Mouse (Mus musculus) hindbrain, embryonic 11.5 days (tissue): ENCODE measurements around the gene Rrbp1. TPM values are rescaled to one million over a fixed set of nuclear protein-coding genes. Genes with fewer than 3 reads are reported as not detected.

Source experiments
- ATAC-seq: fragments of 200-750 bp; cut with Nextera tagmentation; 2 replicates; pipeline ENCODE4 v1.8.0; 2017; ENCODE audit warnings: mild to moderate bottlenecking, moderate TSS enrichment, moderate library complexity; ENCODE audit not compliant: low FRiP score
- DNase-seq: peaks from one replicate; pipeline ENCODE4 v3.0.0-alpha.2; 2015; ENCODE audit warnings: low spot score
- H3K27ac ChIP-seq: fragments of 300-500 bp; sonication (generic); 2 replicates; pipeline ENCODE4 v1.5.1; 2014; ENCODE audit warnings: mild to moderate bottlenecking, low read depth, low read length
- H3K27me3 ChIP-seq: fragments of 300-500 bp; sonication (generic); 2 replicates; pipeline ENCODE4 v1.6.1; 2014; ENCODE audit warnings: mild to moderate bottlenecking, low read length, moderate library complexity, mixed read lengths; ENCODE audit not compliant: control insufficient read depth, insufficient read depth
- H3K36me3 ChIP-seq: fragments of 300-500 bp; sonication (generic); 2 replicates; pipeline ENCODE4 v1.6.1; 2014; ENCODE audit warnings: mild to moderate bottlenecking, low read length, moderate library complexity, mixed read lengths; ENCODE audit not compliant: control insufficient read depth, insufficient read depth
- H3K4me1 ChIP-seq: fragments of 300-500 bp; sonication (generic); replicated peaks from 2 replicates; pipeline ENCODE4 v1.6.1; 2014; ENCODE audit warnings: low read length, mixed read lengths; ENCODE audit not compliant: control insufficient read depth, insufficient read depth
- H3K4me2 ChIP-seq: fragments of 300-500 bp; sonication (generic); replicated peaks from 2 replicates; pipeline ENCODE4 v1.6.1; 2014; ENCODE audit warnings: mild to moderate bottlenecking, low read depth, low read length
- H3K4me3 ChIP-seq: fragments of 300-500 bp; sonication (generic); 2 replicates; pipeline ENCODE4 v1.5.1; 2014; ENCODE audit warnings: low read depth, low read length
- H3K9ac ChIP-seq: fragments of 300-500 bp; sonication (generic); 2 replicates; pipeline ENCODE4 v1.6.1; 2014; ENCODE audit warnings: low read depth, low read length
- H3K9me3 ChIP-seq: fragments of 300-500 bp; sonication (generic); 2 replicates; pipeline ENCODE4 v1.6.1; 2016; ENCODE audit warnings: low read length; ENCODE audit not compliant: control insufficient read depth
- WGBS: fragments of 180-500 bp; shearing (Covaris S2); extraction: QIAGEN DNeasy Blood & Tissue Kit; methylation state at CpG from one replicate; pipeline ENCODE4 v1.1.7; 2014; 5-methylcytosine and 5-hydroxymethylcytosine counted together
- polyA plus RNA-seq: library from polyadenylated mRNA; unstranded; fragments of >200 nt; fragmentation: Nextera tagmentation; extraction: Ambion mirVana; gene quantifications from 2 replicates; pipeline ENCODE4 v1.2.1, GENCODE M21; 2014

Gene Rrbp1
- polyA plus RNA-seq, 1 experiment from 2014 or later: 63.9 TPM

DNA sequence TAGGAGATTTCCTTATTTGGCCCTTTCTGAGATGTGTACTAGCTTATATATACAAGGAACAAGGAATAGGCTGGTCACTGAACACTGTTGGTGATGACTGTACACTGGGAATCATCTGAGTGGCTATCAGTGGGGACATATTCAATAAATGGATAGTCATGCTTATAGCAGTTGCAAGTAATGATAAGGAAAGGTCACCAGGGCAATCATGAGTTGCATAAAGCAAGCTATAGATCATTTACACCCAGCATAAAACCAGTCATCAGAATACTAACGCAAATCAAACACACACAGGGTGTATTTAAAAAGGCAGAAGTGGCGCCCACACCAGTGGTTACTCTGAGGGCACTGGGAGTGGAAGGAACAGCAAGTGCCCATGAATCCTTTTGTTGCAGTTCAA, 98.9 kb downstream of the Rrbp1 start:
- H3K27ac ChIP-seq: no peak overlapping the region
- no peak for DNase-seq
- no peaks in the 10 kb centered on the region for H3K9me3 ChIP-seq
- H3K4me2 ChIP-seq: no peak overlapping the region
- H3K27me3 ChIP-seq: no peaks in the 10 kb centered on the region
- H3K36me3 ChIP-seq: no peaks in the 10 kb centered on the region
- no peak overlapping the region for H3K9ac ChIP-seq
- no peak overlapping the region for H3K4me3 ChIP-seq
- no peaks in the 10 kb centered on the region for H3K4me1 ChIP-seq
- no peak for ATAC-seq
- WGBS: 84% methylated on average over 2 of the region's 2 CpGs

DNA sequence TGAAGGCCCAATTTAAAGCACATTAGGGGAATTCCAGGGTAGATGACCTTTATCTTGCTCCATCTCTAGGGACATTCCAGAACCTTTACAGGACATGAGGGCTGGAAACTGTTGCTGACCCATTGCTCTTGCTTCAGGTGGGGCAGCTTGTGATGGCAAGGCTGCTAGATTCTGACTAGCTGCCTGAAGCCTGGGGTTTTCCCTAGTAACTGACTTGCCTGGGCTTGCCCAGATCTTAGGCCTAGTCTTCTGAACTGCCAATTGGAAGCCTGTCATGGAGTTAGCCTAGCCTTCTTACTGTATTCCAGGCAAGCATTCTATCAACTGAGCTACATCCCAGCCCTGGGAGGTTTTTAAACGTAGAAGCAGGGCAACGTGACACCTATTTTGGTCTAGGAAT, 101.8 kb downstream of the Rrbp1 start:
- DNase-seq (no peak), ATAC-seq (no peak)
- 88% methylated on average over 2 of the region's 2 CpGs for WGBS
- H3K9ac ChIP-seq: no peak overlapping the region
- no peak overlapping the region for H3K27ac ChIP-seq
- H3K27me3 ChIP-seq: no peaks in the 10 kb centered on the region
- no peak overlapping the region for H3K4me3 ChIP-seq
- no peaks in the 10 kb centered on the region for H3K4me1 ChIP-seq
- H3K4me2 ChIP-seq: no peak overlapping the region
- no peaks in the 10 kb centered on the region for H3K9me3 ChIP-seq
- H3K36me3 ChIP-seq: no peaks in the 10 kb centered on the region

GRCm38 (mm10) chr2:143904896-143905295, 106.2 kb downstream of the Rrbp1 start:
- no peak overlapping the region for H3K27ac ChIP-seq
- no peaks in the 10 kb centered on the region for H3K27me3 ChIP-seq
- no peak overlapping the region for H3K9ac ChIP-seq
- H3K4me3 ChIP-seq: no peak overlapping the region
- no peaks in the 10 kb centered on the region for H3K9me3 ChIP-seq
- H3K36me3 ChIP-seq: no peaks in the 10 kb centered on the region
- H3K4me2 ChIP-seq: no peak overlapping the region
- no peaks in the 10 kb centered on the region for H3K4me1 ChIP-seq
- DNase-seq (no peak), ATAC-seq (no peak)
- WGBS: 87% methylated on average over 5 of the region's 5 CpGs

DNA sequence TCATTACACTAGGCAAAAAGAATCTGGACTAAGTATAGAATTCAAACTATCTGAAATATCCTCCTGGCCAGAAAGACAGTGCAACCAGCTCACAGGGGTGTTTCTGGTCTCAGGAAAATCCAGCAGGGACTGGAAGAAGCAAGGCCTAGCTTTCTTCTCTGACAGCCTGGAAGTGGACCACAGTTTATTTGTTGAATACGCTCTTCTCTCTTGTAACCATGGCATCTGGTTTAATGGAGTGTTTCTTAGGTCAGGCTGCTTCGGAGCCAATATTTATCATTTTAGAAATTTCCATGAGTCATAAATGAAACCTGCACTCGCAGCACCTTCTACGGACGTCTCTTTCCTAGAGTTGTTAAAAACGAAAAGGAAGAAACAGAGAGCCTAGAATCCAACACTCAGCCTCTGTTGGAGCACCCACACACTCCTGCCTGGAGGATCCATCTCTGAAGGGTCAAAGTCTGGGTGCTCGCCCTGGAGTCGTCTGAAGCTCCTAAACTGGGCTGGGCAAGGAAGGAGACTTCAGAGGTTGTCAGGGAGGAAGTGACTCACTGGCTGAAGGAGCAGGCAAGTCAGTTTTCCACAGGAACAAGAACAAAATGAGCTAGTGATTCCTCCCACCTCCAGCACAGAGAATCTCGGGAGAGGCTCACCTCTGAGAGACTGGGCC, 107.6 kb downstream of the Rrbp1 start:
- Histone ChIP-seq H3K4me2 (no peak overlapping the region), H3K9ac (no peak overlapping the region), H3K4me1 (no peaks in the 10 kb centered on the region), H3K27me3 (no peaks in the 10 kb centered on the region), H3K9me3 (no peaks in the 10 kb centered on the region), H3K4me3 (no peak overlapping the region), H3K27ac (no peak overlapping the region), H3K36me3 (no peaks in the 10 kb centered on the region)
- no peak for DNase-seq
- no peak for ATAC-seq
- WGBS: 82% methylated on average over 9 of the region's 9 CpGs

DNA sequence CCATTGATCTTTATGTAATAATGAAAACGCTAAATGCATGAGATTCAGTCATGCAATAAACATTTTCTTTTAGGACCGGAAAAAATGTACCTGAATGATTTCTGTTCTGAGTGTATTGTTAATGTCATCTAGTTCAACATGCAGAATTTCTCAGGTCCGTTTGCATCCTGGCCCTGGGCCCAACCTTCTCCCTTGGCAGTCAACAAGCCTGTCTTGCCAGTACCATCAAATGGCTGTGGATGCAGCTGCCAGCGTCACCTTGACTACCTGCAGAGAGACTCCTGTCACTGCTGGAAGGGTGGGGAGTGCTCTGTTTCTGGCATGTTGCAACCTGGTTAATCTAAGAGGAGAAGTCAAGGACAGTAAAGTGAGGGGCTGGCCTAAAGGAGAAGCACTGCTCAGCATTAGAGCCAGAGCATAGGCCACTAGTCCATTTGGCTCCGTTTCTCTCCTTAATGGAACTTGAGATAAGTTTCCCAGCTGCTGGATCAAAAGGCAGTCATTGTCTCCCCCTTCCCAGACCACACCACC, 110.2 kb downstream of the Rrbp1 start:
- no peak for DNase-seq
- Histone ChIP-seq H3K27me3 (no peaks in the 10 kb centered on the region), H3K4me1 (no peaks in the 10 kb centered on the region), H3K4me2 (no peak overlapping the region), H3K4me3 (no peak overlapping the region), H3K27ac (no peak overlapping the region), H3K9me3 (no peaks in the 10 kb centered on the region), H3K9ac (no peak overlapping the region), H3K36me3 (no peaks in the 10 kb centered on the region)
- WGBS: 84% methylated on average over 5 of the region's 5 CpGs
- ATAC-seq: no peak

- WGBS: 96% methylated on average over 9 of the region's 9 CpGs
- Histone ChIP-seq H3K9me3 (no peaks in the 10 kb centered on the region), H3K9ac (no peak overlapping the region), H3K4me2 (no peak overlapping the region), H3K36me3 (no peaks in the 10 kb centered on the region), H3K27ac (no peak overlapping the region), H3K4me3 (no peak overlapping the region), H3K27me3 (no peaks in the 10 kb centered on the region), H3K4me1 (no peaks in the 10 kb centered on the region)
- DNase-seq (no peak), ATAC-seq (no peak)
Observed at GRCm38 (mm10) chr2:143899470-143900220, 111.4 kb downstream of the Rrbp1 start.

Other genes with a start within 250 kb of the Rrbp1 start
- gene Bfsp1, start 148.1 kb downstream of the Rrbp1 start, polyA plus RNA-seq: 0.79 and 0.85 TPM in 2 replicates
- gene Dstn, start 95.9 kb downstream of the Rrbp1 start, polyA plus RNA-seq: 440 and 458 TPM in 2 replicates
- gene Banf2, start 21.8 kb upstream of the Rrbp1 start, polyA plus RNA-seq: not detected in 2 replicates